Mouse (Mus musculus): ENCODE results near the gene Ccdc15. TPM values are rescaled to one million over a fixed set of nuclear protein-coding genes. Genes with fewer than 3 reads are reported as not detected.

Ccdc15 gene
- polyA plus RNA-seq, 1 experiment, result 9.1 TPM

DNA sequence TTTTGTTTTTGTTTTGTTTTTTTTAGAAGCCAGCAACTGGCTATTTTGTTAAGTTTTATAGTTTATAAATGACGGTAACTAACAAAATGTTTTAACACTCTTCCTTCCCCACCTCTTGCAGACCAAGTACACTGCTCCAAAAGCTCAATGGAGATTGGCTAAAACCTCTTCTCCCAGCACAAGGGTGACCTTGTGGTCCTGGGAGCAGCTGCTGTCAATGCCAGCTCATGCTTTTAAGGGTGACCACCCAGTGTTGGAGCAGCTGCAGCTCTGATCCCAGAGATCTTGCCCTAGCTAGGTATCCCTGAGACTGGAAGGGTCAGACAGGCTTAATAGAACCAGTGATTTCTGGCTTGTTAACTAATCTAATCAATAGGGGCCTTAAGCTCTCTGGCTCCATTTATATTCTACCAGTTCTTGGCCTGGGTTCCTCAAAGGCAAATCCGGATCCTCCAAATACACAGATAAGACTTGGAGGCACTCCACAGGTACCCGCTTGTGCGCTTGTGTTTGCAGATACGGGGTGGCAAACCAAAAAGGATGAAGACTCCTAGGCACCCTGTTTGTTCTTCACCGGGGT is 93.6 kb downstream of the Ccdc15 start:
- no peak for TF ChIP-seq GATA1 (IDR thresholded peaks at IDR 0.05; ENCODE audit: low read length)

DNA sequence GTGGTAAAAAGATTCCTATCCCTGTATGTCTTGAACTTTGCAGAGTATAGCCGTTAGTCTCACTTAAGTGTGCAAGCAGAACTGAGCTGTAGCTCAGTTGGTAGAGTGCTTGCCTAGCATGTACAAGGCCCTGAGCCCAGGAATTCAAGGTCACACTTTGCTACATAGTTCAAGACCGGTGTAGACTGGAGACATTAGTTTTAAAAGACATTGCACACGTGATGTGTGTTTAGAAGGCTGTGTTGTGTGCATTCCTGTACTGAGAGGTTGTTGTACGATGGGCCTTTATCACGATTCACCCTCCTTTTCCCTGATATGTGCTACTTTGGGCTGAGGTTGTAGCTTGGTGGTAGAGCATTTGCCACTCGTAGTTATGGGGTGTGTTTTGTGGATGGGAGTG is 97.6 kb downstream of the Ccdc15 start:
- no peak for TF ChIP-seq GATA1 (IDR thresholded peaks at IDR 0.05; ENCODE audit: low read length)

DNA sequence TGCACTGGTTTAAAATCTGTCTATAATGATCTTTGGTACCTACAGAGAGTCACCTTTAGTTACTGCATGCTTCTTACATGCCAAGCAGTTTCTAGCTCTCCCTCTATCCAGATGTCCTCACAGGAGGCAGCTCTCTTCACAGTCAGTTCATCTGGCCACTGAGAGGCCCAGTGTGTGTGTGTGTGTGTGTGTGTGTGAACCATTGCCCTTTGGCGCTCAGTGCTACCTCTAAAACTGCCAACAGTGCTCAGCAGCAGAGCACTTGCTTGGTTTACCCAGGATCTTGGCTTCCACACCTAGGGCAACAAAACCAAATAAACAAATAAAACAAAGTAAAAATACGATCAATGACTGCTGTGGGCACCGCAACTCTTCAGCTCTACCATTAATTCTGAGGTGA is 98.3 kb downstream of the Ccdc15 start:
- TF ChIP-seq GATA1 (IDR thresholded peaks at IDR 0.05; ENCODE audit: low read length), result no peak

DNA sequence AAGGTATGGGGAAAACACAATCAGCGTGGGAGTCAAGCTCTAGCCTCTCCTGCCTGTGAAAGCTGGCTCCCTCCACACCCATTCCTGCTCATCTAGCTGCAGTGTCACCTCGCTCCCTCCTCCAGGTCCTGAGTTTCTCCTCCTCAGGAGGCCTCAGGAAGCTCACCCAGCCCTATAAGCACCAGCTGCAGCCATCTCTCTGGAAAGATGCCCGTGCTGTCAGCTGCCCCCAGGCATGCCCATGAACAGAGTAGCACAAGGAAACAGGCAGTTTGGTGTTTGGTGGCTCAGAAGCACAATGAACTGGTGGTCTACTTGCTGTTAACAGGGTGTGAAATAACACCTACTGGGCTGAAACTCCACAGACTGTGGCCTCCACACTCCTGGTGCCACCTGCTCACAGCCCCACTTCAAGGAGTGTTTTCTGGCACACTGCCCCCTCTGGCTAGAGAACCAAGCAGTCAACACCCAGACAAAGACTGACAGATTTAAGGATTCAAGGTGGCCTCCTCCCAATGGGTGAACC is 99.8 kb downstream of the Ccdc15 start:
- TF ChIP-seq GATA1 (IDR thresholded peaks at IDR 0.05; ENCODE audit: low read length), result no peak

DNA sequence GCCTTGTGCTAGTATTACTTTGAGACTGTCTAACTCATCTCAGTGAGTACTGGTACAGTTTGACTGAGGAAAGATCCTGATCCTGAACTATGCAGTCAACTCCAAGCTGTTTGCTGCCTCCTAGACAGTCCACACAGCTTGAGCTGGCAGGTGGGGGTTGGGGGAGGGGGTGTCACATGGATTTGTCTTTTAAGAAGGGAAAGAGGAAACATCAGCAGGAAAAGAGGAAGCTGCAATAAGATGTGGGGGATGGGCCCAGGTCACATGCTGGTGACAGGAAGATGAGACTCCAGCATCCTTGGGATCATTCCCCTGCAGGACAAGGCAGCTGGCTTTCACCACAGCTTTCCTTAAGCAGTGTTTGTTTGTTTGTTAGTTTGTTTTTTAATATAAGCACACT is 100.8 kb downstream of the Ccdc15 start:
- no peak for TF ChIP-seq GATA1 (IDR thresholded peaks at IDR 0.05; ENCODE audit: low read length)

DNA sequence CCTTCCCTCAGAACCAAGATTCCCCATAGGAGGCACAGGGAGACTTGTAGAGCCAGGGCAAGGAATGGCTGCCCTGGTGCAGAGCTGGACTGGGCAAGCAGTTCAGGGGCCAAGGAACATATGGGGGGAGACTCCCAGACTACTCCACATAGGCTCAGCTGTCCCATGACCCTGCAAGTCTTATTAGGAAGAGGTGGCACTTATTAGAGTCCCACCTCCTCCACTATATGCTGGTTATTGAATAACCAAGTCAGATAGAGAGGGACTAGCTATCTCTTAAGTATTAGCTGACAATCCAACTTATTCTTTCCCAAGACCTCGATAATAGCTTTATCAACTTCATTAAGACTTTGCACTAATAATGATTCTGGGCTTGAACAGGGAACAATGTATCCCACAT is 102.4 kb downstream of the Ccdc15 start:
- TF ChIP-seq GATA1 (IDR thresholded peaks at IDR 0.05; ENCODE audit: low read length), result no peak

DNA sequence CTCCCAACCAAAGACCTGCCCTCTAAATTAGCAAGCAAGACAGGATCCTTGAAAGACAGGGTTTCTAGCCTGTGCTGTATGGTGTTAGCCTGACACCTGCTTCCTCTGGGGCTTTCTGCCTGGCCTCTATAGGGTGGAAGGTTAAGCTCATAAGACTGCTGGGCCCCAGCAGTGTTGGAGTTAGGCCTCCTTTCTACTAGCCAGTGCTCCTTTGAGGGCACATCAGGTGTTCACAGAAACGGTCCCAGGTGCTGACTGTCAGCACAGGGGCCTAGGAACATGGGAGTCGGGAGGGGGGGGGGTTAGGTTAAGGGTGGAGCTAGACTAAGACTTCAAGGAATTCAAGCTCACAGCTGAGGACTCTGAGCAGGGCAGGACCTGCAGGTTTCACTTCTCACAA is 102.8 kb downstream of the Ccdc15 start:
- TF ChIP-seq GATA1 (IDR thresholded peaks at IDR 0.05; ENCODE audit: low read length), result no peak

DNA sequence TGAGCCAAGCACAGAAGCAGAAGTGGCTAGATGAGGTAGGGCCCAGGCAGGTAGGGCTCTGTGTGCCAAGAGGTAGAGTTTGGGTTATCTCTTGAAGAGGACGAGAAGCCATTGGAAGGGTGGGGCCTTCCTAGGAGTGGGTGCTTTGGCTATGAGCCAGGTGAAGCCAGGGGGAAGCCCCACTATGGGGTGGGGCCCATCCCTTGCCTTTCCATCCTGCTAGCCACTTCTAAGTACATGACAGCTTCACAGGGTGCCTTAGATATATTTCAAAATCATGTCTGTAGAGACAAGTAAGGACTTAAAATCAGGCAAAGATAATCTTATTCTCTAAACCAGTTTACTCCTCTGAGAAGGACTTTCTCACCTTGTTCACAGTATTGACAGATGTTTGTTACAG is 103.6 kb downstream of the Ccdc15 start:
- TF ChIP-seq GATA1 (IDR thresholded peaks at IDR 0.05; ENCODE audit: low read length), result no peak

DNA sequence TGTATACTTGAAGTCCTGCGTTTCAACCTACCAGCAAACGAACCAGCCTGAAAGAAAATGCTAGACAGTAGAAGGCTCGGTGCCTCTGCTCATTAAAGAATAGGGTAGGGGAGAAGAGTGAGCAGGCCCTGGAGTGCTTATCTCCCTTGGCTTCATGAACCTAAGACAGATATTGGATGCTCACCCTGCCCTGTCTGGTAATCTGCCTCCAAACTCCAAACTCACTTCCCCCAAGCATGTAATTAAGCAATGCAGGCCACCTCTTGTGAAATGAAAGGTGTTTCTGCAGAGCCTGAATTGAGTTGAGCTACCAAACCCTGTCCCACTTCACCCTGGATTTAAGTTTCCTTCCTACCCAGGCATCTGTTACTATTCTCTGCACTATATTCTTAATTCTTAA is 105.5 kb downstream of the Ccdc15 start:
- no peak for TF ChIP-seq GATA1 (IDR thresholded peaks at IDR 0.05; ENCODE audit: low read length)

DNA sequence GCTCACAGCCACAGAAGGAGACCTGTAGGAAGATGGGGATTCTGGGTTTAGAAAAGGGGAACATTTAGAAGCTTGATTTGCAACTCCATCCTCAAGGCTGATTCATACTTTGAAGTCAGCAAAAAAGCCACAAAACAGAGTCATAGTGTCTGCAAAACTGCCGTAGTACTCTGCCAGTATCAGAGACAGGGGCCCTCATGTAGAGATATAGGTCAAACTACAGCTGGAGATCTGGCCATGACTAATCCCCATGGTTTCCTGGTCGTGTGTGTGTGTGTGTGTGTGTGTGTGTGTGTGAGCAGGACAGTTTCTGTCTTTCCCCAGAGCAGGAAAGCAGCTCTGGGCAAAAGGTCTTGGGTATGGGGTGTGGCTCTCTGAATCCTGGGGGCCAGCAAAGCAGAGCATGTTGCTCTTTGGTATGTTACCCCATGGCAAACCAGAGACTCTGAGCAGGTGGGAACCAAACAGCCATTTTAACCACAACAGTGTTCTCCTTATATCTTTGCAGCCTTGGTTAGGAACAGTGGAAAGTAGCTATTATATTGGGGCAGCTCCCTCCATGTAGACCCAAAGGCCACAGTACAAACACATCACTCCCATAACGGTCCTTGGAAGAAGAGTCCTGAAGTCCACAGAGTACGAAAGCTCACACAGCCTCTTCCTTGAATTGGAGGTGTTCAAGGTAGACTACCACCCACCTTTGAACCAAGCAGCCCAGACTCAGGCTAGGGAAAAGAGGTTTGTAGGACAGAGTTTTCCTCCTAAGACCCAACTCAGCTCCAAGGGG is 112.1 kb downstream of the Ccdc15 start:
- TF ChIP-seq GATA1 (IDR thresholded peaks at IDR 0.05; ENCODE audit: low read length), result no peak

DNA sequence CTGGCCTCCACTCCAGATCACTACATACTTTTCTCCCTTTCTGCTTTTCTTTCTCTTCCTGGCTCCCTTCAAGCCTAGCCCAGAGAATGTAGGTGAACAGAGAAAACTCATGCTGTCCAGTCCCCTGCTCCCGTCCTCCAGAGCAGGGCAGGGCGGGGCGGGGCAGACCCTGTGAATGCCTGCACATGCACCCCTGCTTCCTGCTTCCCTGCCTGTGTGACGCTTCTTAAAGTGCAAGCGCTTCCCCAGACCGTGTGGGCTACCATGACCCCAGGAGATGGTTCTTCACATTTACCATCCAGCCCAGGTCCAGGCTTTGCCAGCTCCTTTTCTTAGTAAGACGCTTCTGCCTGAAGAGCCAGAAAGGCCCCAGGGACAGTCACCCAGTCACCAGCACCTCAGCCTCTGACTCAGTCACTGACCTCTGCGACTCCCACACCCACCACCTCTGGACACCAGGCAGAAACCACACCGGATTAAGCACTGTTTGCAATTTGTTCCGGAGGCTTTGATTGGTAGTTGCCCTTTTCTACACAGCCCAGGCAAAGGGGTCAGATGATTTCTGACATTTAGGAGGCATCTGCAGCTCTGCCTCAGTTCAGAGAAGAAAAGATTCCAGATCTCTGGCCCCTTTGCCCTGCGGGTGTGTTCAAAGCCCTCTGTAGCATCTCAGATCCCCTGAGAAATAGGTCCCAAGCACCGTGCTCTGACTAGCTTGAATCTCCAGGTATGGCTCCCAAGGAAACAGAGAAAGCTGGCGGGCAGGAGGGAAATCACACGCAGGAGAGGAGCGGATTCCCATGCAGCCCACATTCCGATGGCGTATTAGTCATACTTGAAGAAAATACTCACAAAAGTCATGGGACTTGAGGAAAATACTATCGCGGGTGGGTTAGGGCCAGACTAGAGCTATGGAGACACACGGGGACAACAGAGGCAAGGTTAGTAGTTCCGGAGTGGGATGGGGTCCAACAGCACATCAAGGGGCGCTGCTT is 115.7 kb downstream of the Ccdc15 start:
- no peak for TF ChIP-seq GATA1 (IDR thresholded peaks at IDR 0.05; ENCODE audit: low read length)

DNA sequence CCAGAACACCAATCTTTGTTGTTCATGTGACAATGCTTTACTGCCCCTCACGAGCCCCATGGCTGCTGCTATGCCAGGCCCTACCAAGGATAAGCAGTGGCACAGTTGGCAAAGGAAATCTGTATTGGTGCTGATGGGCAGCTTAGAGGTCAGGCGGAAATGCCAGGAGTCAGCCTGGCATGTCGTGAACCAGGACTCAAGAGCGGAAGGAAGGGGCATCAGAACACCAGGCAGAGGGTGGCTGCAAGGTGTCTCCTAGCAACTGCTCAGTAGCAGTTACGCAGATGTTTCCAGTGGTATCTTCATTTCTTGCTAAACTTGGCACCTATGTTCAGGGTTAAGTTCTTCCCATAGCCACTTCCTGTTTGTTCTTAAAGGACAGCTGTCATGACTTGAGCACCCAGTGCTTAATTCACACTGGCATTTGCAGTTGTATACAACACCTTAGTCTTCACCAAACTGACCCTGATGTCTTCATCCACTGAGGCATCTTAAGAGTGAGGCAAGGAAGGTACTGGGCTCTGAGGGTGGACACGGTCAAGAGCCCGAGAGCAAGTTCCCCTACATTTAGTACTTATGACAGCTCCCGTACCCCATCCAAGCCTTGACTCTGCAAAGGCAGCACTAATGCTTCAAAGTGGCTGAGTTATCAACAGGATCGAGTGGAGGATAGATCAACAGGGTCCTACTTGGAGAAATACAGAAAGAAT is 117.6 kb downstream of the Ccdc15 start:
- TF ChIP-seq GATA1 (IDR thresholded peaks at IDR 0.05; ENCODE audit: low read length), result no peak

DNA sequence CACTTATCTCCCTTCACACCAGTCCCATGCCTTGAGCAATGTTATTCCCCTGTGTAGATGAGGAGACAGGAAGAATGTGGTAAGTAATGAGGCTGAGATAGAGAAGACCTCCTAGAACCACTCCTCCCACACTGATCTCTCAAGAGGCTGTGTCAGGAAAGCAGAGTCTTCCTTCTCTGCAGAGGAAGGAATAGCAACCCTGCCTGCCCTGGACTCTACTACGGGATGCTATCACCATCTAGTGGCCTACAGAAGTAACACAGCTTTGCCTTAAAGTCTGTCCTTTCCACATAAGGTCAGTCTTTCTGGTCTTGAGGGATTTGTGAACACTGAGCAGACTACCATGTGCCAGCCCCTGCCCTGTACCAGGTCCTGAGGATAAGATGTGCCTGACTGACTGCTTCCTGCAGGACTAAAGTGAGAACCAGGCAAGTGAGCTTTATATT is 118.3 kb downstream of the Ccdc15 start:
- no peak for TF ChIP-seq GATA1 (IDR thresholded peaks at IDR 0.05; ENCODE audit: low read length)

Other genes starting within 250 kb of the Ccdc15 start
- gene Pknox2, start 201.0 kb downstream of the Ccdc15 start, polyA plus RNA-seq (2012), result not detected in 2 replicates
- gene Tmem218, start 140.2 kb downstream of the Ccdc15 start, polyA plus RNA-seq (2012), result 0.31 and 0.51 TPM in 2 replicates
- 0.02 TPM in 1 of 2 replicates, not detected in the other for gene Slc37a2, start 92.7 kb downstream of the Ccdc15 start, polyA plus RNA-seq (2012)
- gene Hepacam, start 18.9 kb upstream of the Ccdc15 start, polyA plus RNA-seq (2012), result not detected in 2 replicates
- gene Robo4, start 53.5 kb upstream of the Ccdc15 start, polyA plus RNA-seq (2012), result not detected in 2 replicates
- gene Robo3, start 84.8 kb upstream of the Ccdc15 start, polyA plus RNA-seq (2012), result 0.13 and 0.19 TPM in 2 replicates
- 18.0 and 23.7 TPM in 2 replicates for gene Msantd2, start 140.9 kb upstream of the Ccdc15 start, polyA plus RNA-seq (2012)
- 0.04 TPM in 1 of 2 replicates, not detected in the other for gene Esam, start 179.6 kb upstream of the Ccdc15 start, polyA plus RNA-seq (2012)
- not detected in 2 replicates for gene Vsig2, start 190.8 kb upstream of the Ccdc15 start, polyA plus RNA-seq (2012)
- gene Nrgn, start 204.5 kb upstream of the Ccdc15 start, polyA plus RNA-seq (2012), result 1,668 and 1,941 TPM in 2 replicates
- 0.86 and 0.97 TPM in 2 replicates for gene Siae, start 207.3 kb upstream of the Ccdc15 start, polyA plus RNA-seq (2012)

All from G1E-ER4 (cell line).